Mouse (Mus musculus): ENCODE data around the gene Dab2.

- TF ChIP-seq CTCF (IDR thresholded peaks at IDR 0.05; ENCODE audit: borderline replicate concordance, insufficient read depth, low read length) (no peak), POLR2A (IDR thresholded peaks at IDR 0.05; ENCODE audit: low read depth, low read length) (no peak)
Observed at GRCm38 (mm10) chr15:6359859-6360258, 60.3 kb downstream of the Dab2 start.

Data from embryonic fibroblast, embryonic 13.5 days (primary cell).